Mouse (Mus musculus) CH12.LX (cell line): ENCODE results near the gene Alyref.

Experiments used
- E2F4 ChIP-seq: IDR thresholded peaks from 2 replicates; pipeline ENCODE4 v1.6.1; 2011; ENCODE audit warnings: low read depth, low read length, improper control_type of control experiment; ENCODE audit not compliant: insufficient replicate concordance
- EP300 ChIP-seq: IDR thresholded peaks from 2 replicates; pipeline ENCODE4 v1.6.1; 2011; ENCODE audit warnings: low read length, improper control_type of control experiment
- NRF1 ChIP-seq: IDR thresholded peaks from 2 replicates; pipeline ENCODE4 v1.6.1; 2014; ENCODE audit warnings: low read depth, mild to moderate bottlenecking, inconsistent platforms, low read length, improper control_type of control experiment, moderate library complexity
- POLR2A ChIP-seq: IDR thresholded peaks from 2 replicates; pipeline ENCODE4 v1.6.1; 2011; ENCODE audit warnings: low read depth, mild to moderate bottlenecking, improper control_type of control experiment, low read length

- peak; percentile 34; the same call in 1 of the 2 replicates for TF ChIP-seq POLR2A
- no peak for TF ChIP-seq NRF1
- no peak for TF ChIP-seq E2F4
- no peak for TF ChIP-seq EP300
Observed at GRCm38 (mm10) chr11:120629341-120629730, 31.2 kb upstream of the Alyref start.
